Comparison of ENCODE assay signal across 25 mouse cellular contexts in the genomic region with DNA sequence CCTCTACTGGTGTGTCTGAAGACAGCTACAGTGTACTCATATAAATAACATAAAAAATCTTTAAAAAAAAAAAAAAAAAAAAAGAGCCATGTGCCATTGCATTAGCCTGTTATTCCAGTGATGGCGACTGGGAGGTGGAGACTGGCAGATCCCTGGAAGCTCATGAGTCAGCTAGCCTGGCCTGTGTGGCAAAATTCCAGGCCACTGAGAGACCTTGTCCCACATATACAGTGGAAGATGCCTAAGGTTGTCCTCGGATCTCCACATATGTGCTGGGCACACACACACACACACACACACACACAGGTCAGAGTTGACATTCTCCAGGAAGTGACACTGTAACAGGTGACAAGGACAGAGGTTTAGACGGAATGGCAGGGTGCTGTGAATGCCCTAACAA. TPM values are rescaled to one million over a fixed set of nuclear protein-coding genes. Genes with fewer than 3 reads are reported as not detected.
A peak's percentile ranks its signal among the peaks of the same experiment; 100 is the strongest.
DNase-seq lines count a peak whose midpoint lies in the region; ATAC-seq lines count a peak whose summit lies in the region.
"Had no signal": no experiment of that assay in that cellular context is flagged by ENCODE, and none has a peak within 500 bp of the region (broad histone marks: within the 10 kb centered on the region; RNA-seq: fewer than 3 reads in every experiment).

No protein-coding gene starts in this region.

- DNase-seq in ovary, adult 18-20 months (ENCODE audit: low spot score) = peak; percentile 63
- no peak for DNase-seq in ovary, postnatal 10 days (ENCODE audit: low spot score)
- DNase-seq in NIH3T3 (ENCODE audit: low read depth) = peak; percentile 37
- peak; percentile 82 for DNase-seq in adrenal gland, adult 8-10 months
- peak; percentile 85 to 91 for DNase-seq in adrenal gland, postnatal 36 days
- no peak for DNase-seq in kidney, adult 8-10 months
- DNase-seq: cerebellum, adult 11 months; cerebellum, adult 8-10 months; cerebellum, postnatal 14 days; embryo, embryonic 11 days; gastrocnemius, postnatal 10 days; heart, adult 18-20 months; heart, postnatal 14 days had no signal

- no peak overlapping the region for H3K4me2 ChIP-seq in intestine, embryonic 15.5 days (replicated peaks)
- H3K4me2 ChIP-seq: embryonic facial prominence, embryonic 15.5 days; forebrain, embryonic 15.5 days; heart, embryonic 11.5 days; heart, embryonic 15.5 days; hindbrain, embryonic 14.5 days had no signal

- H3K27ac ChIP-seq in intestine, embryonic 15.5 days = no peak overlapping the region
- H3K27ac ChIP-seq: embryonic facial prominence, embryonic 15.5 days; forebrain, embryonic 10.5 days; forebrain, embryonic 15.5 days; heart, embryonic 15.5 days; hindbrain, embryonic 10.5 days; hindbrain, embryonic 14.5 days had no signal

- 94% methylated on average over 3 of the region's 3 CpGs for WGBS in intestine, embryonic 15.5 days

- H3K4me3 ChIP-seq in intestine, embryonic 15.5 days (replicated peaks) = no peak overlapping the region
- H3K4me3 ChIP-seq: embryonic facial prominence, embryonic 15.5 days; erythroblast, embryonic 14.5 days; forebrain, embryonic 10.5 days; forebrain, embryonic 15.5 days; heart, embryonic 15.5 days; hindbrain, embryonic 10.5 days had no signal

- no peaks in the 10 kb centered on the region for H3K36me3 ChIP-seq in intestine, embryonic 15.5 days
- H3K36me3 ChIP-seq: embryonic facial prominence, embryonic 15.5 days; forebrain, embryonic 10.5 days; forebrain, embryonic 15.5 days; heart, embryonic 15.5 days; hindbrain, embryonic 10.5 days had no signal

- H3K27me3 ChIP-seq in intestine, embryonic 15.5 days (replicated peaks) = no peaks in the 10 kb centered on the region
- H3K27me3 ChIP-seq: CH12.LX; embryonic facial prominence, embryonic 15.5 days; forebrain, embryonic 15.5 days had no signal

- H3K9ac ChIP-seq in intestine, embryonic 15.5 days = no peak overlapping the region
- H3K9ac ChIP-seq: embryonic facial prominence, embryonic 15.5 days; forebrain, embryonic 15.5 days; heart, embryonic 15.5 days; hindbrain, embryonic 14.5 days had no signal

- no peaks in the 10 kb centered on the region for H3K9me3 ChIP-seq in intestine, embryonic 15.5 days
- H3K9me3 ChIP-seq: embryonic facial prominence, embryonic 15.5 days; forebrain, embryonic 10.5 days; forebrain, embryonic 15.5 days; heart, embryonic 15.5 days; hindbrain, embryonic 10.5 days had no signal

- no peaks in the 10 kb centered on the region for H3K4me1 ChIP-seq in intestine, embryonic 15.5 days (replicated peaks)
- H3K4me1 ChIP-seq: embryonic facial prominence, embryonic 15.5 days; forebrain, embryonic 15.5 days; heart, embryonic 15.5 days had no signal

- no peak for ATAC-seq in intestine, embryonic 15.5 days
- ATAC-seq in megakaryocyte, adult 5-6 weeks (ENCODE audit: poor library complexity, severe bottlenecking) = no peak
- ATAC-seq: forebrain, embryonic 15.5 days; intestine, embryonic 16.5 days had no signal

RNA-seq across cellular contexts. Expression of gene Foxk1, which starts 46.2 kb away (rescaled TPM):
- total RNA-seq in adrenal gland, adult 8-10 months (2022) = 10 to 100 TPM; 24.8 to 30.9 (median 28.3) TPM
- 10 to 100 TPM; 21.3 to 22.3 TPM for total RNA-seq in adrenal gland, postnatal 36 days (2021)
- 4.3 and 5.3 TPM in 2 replicates for polyA plus RNA-seq in intestine, embryonic 15.5 days (2015; fragmentation: Nextera tagmentation; extraction: Ambion mirVana)
- total RNA-seq in megakaryocyte, adult 5-6 weeks (2015) = 21.2 and 21.4 TPM in 2 replicates
- 14.5 and 19.0 TPM in 2 replicates for total RNA-seq in megakaryocyte, adult 5-6 weeks (2017)

Comparison
In these comparisons a context has a peak if more than half of its experiments do, and no peak if none do; other contexts are left out.
1. DNase-seq: peak in ovary, adult 18-20 months (single experiment), NIH3T3 (single experiment), adrenal gland, adult 8-10 months (single experiment) and adrenal gland, postnatal 36 days (2 of 2); none in ovary, postnatal 10 days (single experiment) and kidney, adult 8-10 months (0 of 2).